Mouse (Mus musculus): Measurements from ENCODE around the gene Meis2.

DNA sequence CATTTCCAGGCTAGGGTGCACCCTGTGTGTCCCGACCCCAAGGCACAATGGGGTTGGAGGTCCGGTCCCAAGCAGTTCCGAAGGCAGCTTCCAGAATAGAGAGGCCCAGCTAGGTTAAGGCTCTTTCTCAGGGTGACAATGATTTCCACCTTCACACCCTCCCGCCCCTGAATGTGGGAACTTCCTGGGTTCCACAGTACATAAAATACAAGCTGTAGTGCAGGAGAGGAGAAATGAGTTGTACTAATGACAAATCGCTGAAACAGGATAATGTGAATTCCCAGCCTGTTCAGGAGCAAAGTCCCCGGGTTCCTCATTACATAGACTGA lies 46.2 kb downstream of the Meis2 start:
- TF ChIP-seq POLR2A (IDR thresholded peaks at IDR 0.05; ENCODE audit: borderline replicate concordance, low read depth, low read length): no peak
- TF ChIP-seq CTCF (IDR thresholded peaks at IDR 0.05; ENCODE audit: low read depth, low read length): no peak
